Mouse (Mus musculus) limb, embryonic 15.5 days (tissue): Measurements from ENCODE around the gene Agr2. TPM values are rescaled to one million over a fixed set of nuclear protein-coding genes. Genes with fewer than 3 reads are reported as not detected.

Source experiments
- ATAC-seq: fragments of 200-750 bp; cut with Nextera tagmentation; 2 replicates; pipeline ENCODE4 v1.8.0; 2017; ENCODE audit warnings: low read depth, moderate TSS enrichment; ENCODE audit not compliant: insufficient number of reproducible peaks, low FRiP score, low TSS enrichment
- H3K27ac ChIP-seq: fragments of 300-500 bp; sonication (generic); 2 replicates; pipeline ENCODE4 v1.5.1; 2015; ENCODE audit warnings: moderate library complexity, mild to moderate bottlenecking, inconsistent platforms
- H3K27me3 ChIP-seq: fragments of 300-500 bp; sonication (generic); 2 replicates; pipeline ENCODE4 v1.6.1; 2015; ENCODE audit warnings: inconsistent platforms
- H3K36me3 ChIP-seq: fragments of 300-500 bp; sonication (generic); 2 replicates; pipeline ENCODE4 v1.6.1; 2015; ENCODE audit warnings: inconsistent platforms
- H3K4me1 ChIP-seq: fragments of 300-500 bp; sonication (generic); 2 replicates; pipeline ENCODE4 v1.6.1; 2015; ENCODE audit warnings: inconsistent platforms
- H3K4me2 ChIP-seq: fragments of 300-500 bp; sonication (generic); 2 replicates; pipeline ENCODE4 v1.6.1; 2015; ENCODE audit warnings: mild to moderate bottlenecking, inconsistent platforms
- H3K4me3 ChIP-seq: fragments of 300-500 bp; sonication (generic); 2 replicates; pipeline ENCODE4 v1.5.1; 2015; ENCODE audit warnings: mild to moderate bottlenecking, inconsistent platforms
- H3K9ac ChIP-seq: fragments of 300-500 bp; sonication (generic); 2 replicates; pipeline ENCODE4 v1.6.1; 2015; ENCODE audit warnings: inconsistent platforms
- H3K9me3 ChIP-seq: fragments of 300-500 bp; sonication (generic); 2 replicates; pipeline ENCODE4 v1.6.1; 2016; ENCODE audit warnings: inconsistent platforms
- WGBS: fragments of 180-500 bp; shearing (Covaris S2); methylation state at CpG from one replicate; pipeline ENCODE4 v1.1.7; 2015; 5-methylcytosine and 5-hydroxymethylcytosine counted together
- polyA plus RNA-seq: library from polyadenylated mRNA; unstranded; fragments of >200 nt; fragmentation: Nextera tagmentation; extraction: Ambion mirVana; gene quantifications from 2 replicates; pipeline ENCODE4 v1.2.1, GENCODE M21; 2015

Agr2 gene
- polyA plus RNA-seq, 1 experiment from 2014 or later, result 0.19 TPM

DNA sequence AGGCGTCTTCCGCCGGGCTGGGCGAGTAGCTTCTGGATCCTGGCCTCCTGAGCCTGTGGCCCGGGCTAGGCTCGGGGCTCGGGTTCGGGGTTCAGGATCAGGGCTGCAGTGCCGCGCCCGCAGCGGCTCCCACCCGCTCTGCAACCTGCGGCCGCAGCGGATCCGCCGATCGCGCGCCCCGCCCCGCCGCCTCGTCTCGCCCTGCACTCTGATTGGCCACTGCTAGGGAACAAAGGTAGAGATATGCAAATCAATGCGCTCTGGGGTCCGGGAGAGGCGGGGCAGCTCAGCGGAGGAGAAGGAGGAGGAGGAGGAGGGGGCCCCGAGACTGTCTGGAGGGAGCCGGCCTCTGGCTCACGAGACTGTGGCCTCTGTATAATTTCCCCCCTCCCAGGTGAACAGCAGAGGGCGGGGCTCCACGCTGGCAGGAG is 49.7 kb downstream of the Agr2 start, which contains the start of gene Tspan13:
Gene Tspan13 (minus strand): TSS at position 153 of the 431 bp plus-strand sequence.
- Histone ChIP-seq H3K27me3 (no peaks in the 10 kb centered on the region), H3K36me3 (no peaks in the 10 kb centered on the region), H3K9me3 (no peaks in the 10 kb centered on the region), H3K4me1 (peaks cover 14% of the 10 kb centered on the region; the same call in 1 of the 2 replicates), H3K4me2 (peak within 1 kb of the TSS; percentile 99), H3K27ac (0 out of 2 replicates have a peak within 1 kb of the TSS, but pooled peaks have one; percentile 9), H3K4me3 (peak within 1 kb of the TSS; percentile 68), H3K9ac (peak within 1 kb of the TSS; percentile 61)
- under 1% methylated on average over 35 of the region's 35 CpGs for WGBS
- peak; percentile 90 for ATAC-seq

DNA sequence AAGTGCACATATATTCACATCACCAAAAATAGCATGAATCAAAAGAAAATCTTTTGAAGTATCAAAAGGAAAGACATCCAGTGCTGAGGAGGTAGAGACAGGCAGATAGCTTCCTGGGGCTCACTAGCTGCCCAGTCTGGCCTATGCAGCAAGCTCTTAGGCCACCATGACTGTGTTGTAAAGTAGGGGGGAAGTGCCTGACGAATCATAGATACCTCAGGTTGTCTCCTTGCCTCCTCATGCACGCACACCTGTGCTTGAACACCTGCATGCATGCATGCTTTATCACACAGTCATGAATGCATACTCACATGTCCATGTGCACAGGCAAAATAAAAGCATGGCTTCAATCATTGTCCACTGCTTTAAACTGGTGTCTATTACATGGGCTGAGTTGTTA is 52.0 kb downstream of the Agr2 start:
- no peaks in the 10 kb centered on the region for H3K9me3 ChIP-seq
- no peaks in the 10 kb centered on the region for H3K27me3 ChIP-seq
- H3K36me3 ChIP-seq, result no peaks in the 10 kb centered on the region
- no peak overlapping the region for H3K4me3 ChIP-seq
- H3K9ac ChIP-seq, result no peak overlapping the region
- ATAC-seq, result no peak
- peaks cover 14% of the 10 kb centered on the region; the same call in 1 of the 2 replicates for H3K4me1 ChIP-seq
- H3K27ac ChIP-seq, result no peak overlapping the region
- 81% methylated on average over 2 of the region's 2 CpGs for WGBS
- no peak overlapping the region for H3K4me2 ChIP-seq

- no peaks in the 10 kb centered on the region for H3K27me3 ChIP-seq
- no peak for ATAC-seq
- H3K36me3 ChIP-seq, result no peaks in the 10 kb centered on the region
- WGBS, result 26% methylated on average over 5 of the region's 5 CpGs
- peaks cover 11% of the 10 kb centered on the region; the same call in 1 of the 2 replicates for H3K4me1 ChIP-seq
- H3K9me3 ChIP-seq, result no peaks in the 10 kb centered on the region
- H3K9ac ChIP-seq, result no peak overlapping the region
- no peak overlapping the region for H3K27ac ChIP-seq
- H3K4me2 ChIP-seq, result no peak overlapping the region
- no peak overlapping the region for H3K4me3 ChIP-seq
Observed at GRCm38 (mm10) chr12:36046196-36046595, 53.5 kb downstream of the Agr2 start.

DNA sequence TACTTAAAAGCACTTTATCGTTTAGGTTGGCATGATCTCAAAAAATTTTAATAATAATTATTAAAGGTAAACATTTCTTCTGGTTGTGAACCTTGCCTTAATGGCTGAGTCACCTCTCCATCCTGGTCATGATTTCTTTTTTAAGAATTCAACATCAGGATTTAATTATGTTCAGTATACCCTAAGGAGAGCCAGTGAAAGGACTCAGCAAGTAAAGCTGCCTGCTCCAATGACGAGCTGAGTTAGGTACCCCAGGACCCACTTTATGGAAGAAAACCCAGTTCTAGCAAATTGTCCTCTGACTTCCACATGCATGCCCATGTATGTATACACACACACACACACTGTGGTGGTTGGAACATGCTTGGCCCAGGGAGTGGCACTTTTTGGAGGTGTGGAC is 54.9 kb downstream of the Agr2 start:
- no peak overlapping the region for H3K4me2 ChIP-seq
- ATAC-seq, result no peak

DNA sequence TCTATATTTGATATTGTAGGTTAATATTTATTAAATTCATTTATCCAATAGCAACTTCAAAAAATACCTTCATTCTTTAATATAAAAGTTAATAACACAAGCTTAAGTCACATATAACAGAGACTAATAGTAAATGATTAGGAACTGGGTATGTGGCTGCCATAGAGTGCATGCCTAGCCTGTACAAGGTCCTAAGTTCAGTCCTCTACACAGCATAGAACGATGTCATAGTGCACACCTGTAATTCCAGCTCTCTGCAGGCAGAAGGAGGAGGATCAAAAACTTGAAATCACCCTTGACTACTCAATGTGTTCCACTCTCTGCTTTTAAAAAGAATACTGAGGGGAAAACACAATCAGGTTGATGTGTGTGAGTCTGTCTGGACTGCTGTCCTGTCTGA is 57.6 kb downstream of the Agr2 start:
- H3K4me3 ChIP-seq, result no peak overlapping the region
- H3K36me3 ChIP-seq, result no peaks in the 10 kb centered on the region
- no peak overlapping the region for H3K4me2 ChIP-seq
- no peak overlapping the region for H3K9ac ChIP-seq
- WGBS, result 79% methylated on average over 1 of the region's 1 CpGs
- no peak overlapping the region for H3K27ac ChIP-seq
- ATAC-seq, result no peak
- no peaks in the 10 kb centered on the region for H3K27me3 ChIP-seq
- no peaks in the 10 kb centered on the region for H3K9me3 ChIP-seq
- H3K4me1 ChIP-seq, result no peaks in the 10 kb centered on the region

More for the DNA sequence above, 54.9 kb downstream of the Agr2 start:
- H3K36me3 ChIP-seq, result no peaks in the 10 kb centered on the region
- no peak overlapping the region for H3K4me3 ChIP-seq
- H3K9me3 ChIP-seq, result no peaks in the 10 kb centered on the region
- WGBS, result 53% methylated on average over 2 of the region's 2 CpGs
- no peaks in the 10 kb centered on the region for H3K27me3 ChIP-seq
- no peak overlapping the region for H3K27ac ChIP-seq
- no peak overlapping the region for H3K9ac ChIP-seq
- peaks cover 1% of the 10 kb centered on the region; the same call in 1 of the 2 replicates for H3K4me1 ChIP-seq

Other genes with a start within 250 kb of the Agr2 start
- not detected in 2 replicates for gene Agr3, start 67.3 kb upstream of the Agr2 start, polyA plus RNA-seq
- gene Tspan13, start 49.6 kb downstream of the Agr2 start, polyA plus RNA-seq, result 47.1 and 50.9 TPM in 2 replicates
- 33.2 and 33.9 TPM in 2 replicates for gene Ankmy2, start 164.2 kb downstream of the Agr2 start, polyA plus RNA-seq
- 165 and 177 TPM in 2 replicates for gene Bzw2, start 165.2 kb downstream of the Agr2 start, polyA plus RNA-seq